Mouse (Mus musculus): Measurements from ENCODE around the gene Jmjd4. TPM values are rescaled to one million over a fixed set of nuclear protein-coding genes. Genes with fewer than 3 reads are reported as not detected.

Jmjd4 gene
- polyA plus RNA-seq, 1 experiment from 2014 or later = 13.0 TPM

DNA sequence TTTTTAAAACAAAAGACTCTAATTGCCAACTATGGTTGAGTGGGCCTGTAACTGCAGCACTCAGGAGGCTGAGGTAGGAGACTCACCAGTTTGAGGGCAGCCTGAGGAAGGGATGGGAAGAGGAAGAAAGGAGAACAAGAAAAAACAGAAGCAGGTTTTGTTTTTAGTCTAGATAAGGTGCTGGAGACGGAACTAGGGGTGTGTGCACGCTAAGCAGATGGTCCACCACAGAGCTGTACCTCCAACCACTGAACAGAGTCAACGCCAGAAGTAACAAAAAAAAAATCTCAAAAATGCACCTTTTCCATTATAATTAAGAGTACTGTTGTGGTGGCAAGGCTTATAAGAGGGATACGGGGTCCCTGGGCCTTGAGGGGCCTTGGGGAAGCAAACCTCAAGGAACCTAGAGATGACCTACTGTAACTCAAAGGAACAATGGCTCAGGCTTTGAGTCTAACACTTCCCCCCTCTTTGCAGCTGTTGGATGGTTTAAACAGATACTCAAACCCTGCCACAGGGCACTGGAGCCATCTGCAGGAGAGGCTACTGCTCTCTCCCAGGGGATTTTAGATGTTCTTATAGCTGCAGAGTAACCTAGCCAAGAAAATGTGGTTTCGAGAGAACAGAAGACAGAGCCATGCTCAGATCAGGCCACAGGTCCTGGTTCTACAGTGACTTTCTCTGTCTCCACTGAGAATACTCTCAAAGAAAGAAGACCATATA, 52.3 kb downstream of the Jmjd4 start:
- 85% methylated on average over 5 of the region's 5 CpGs for WGBS
- H3K4me3 ChIP-seq (ENCODE audit: low read length) = no peak overlapping the region

DNA sequence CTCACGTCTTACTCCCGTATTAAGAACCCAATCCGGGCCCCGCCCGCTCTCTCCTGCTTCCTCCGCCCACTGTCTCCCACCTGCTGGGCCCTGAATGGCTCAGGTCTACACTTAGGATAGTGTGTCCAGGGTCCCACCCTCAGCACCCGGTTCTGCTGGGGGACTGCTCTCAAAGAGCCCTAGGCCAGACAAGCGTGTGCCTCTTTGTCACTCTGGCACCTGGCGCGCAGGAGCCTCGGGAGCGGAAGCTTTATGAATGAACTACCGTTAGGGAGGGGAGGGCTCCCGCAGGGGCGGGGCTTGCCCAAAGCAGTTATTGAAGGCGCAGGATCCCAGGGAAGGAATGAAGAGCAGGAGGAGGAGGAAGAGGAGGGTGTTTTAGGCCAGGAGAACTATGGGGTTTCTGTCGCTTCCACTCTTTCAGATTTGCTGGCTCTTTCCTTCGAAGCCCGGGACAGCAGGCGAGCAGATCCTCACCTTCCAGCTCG, 55.5 kb downstream of the Jmjd4 start:
- H3K27ac ChIP-seq (ENCODE audit: low read length) = peak overlapping the region; percentile 95
- H3K9me3 ChIP-seq (ENCODE audit: low read length) = no peaks in the 10 kb centered on the region
- peak; percentile 53 for ATAC-seq (ENCODE audit: low FRiP score, low TSS enrichment)
- peak overlapping the region; percentile 99 for H3K9ac ChIP-seq (replicated peaks; ENCODE audit: low read length)
- H3K27me3 ChIP-seq (ENCODE audit: insufficient read depth, low read length) = no peaks in the 10 kb centered on the region
- peak overlapping the region; percentile 95 for H3K4me2 ChIP-seq (replicated peaks; ENCODE audit: low read depth, low read length)
- WGBS = under 1% methylated on average over 21 of the region's 21 CpGs
- H3K4me1 ChIP-seq (ENCODE audit: insufficient read depth, low read length) = peaks cover 19% of the 10 kb centered on the region
- H3K4me3 ChIP-seq (ENCODE audit: low read length) = peak overlapping the region; percentile 68
- peaks cover 37% of the 10 kb centered on the region for H3K36me3 ChIP-seq (ENCODE audit: insufficient read depth, low read length)

More for the DNA sequence above, 52.3 kb downstream of the Jmjd4 start:
- no peak for ATAC-seq (ENCODE audit: low FRiP score, low TSS enrichment)
- Histone ChIP-seq H3K36me3 (ENCODE audit: insufficient read depth, low read length) (peaks cover 68% of the 10 kb centered on the region), H3K9ac (replicated peaks; ENCODE audit: low read length) (no peak overlapping the region), H3K4me2 (replicated peaks; ENCODE audit: low read depth, low read length) (no peak overlapping the region), H3K9me3 (ENCODE audit: low read length) (no peaks in the 10 kb centered on the region; the same call in 1 of the 2 replicates), H3K27ac (ENCODE audit: low read length) (no peak overlapping the region), H3K4me1 (ENCODE audit: insufficient read depth, low read length) (peaks cover 12% of the 10 kb centered on the region), H3K27me3 (ENCODE audit: insufficient read depth, low read length) (no peaks in the 10 kb centered on the region)

DNA sequence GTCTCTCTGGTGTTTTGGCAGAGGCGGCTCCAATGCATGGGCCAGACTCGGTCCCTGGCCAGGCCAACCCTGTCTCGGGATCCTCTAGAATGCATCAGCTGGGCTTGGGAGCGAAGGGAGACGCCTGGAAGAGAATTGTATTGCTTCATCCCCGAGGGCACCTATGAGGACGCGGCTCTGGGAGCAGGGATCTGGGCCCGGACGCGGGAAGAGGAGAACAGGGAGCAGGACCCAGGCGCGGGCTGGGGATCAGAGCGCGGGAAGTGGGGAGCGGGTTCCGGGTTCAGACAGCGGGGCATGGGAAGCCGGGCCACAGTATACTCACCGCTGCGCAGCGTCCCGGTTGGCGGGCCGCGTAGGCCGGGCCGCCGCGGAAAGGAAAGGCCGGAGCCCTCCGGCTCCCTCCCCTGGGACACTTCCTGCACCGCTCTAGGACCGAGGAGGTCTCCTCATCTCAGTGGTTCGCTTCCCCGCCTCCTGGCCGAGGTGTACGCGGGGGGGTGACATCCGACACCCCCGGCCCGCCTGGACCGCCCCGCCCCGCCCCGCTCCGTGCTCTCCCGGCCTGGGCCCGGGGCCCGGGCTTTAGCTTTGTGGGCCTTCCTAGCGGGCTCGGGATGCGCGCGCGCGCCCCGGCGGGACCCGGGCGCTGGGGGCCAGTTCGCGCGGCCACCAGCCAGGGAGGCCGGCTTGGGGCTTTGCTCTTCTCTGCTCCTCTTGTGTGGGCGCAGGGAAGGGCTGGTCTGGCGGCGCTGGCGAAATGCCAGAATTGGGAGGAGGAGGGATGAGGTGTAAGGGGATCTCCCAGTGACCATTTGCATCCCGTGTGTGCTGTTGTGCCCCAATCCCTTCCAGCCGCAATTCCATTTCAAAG, 56.2 kb downstream of the Jmjd4 start:
- WGBS = 1% methylated on average over 64 of the region's 71 CpGs
- H3K4me1 ChIP-seq (ENCODE audit: insufficient read depth, low read length) = peaks cover 19% of the 10 kb centered on the region
- H3K9ac ChIP-seq (replicated peaks; ENCODE audit: low read length) = peak overlapping the region; percentile 99
- no peaks in the 10 kb centered on the region for H3K9me3 ChIP-seq (ENCODE audit: low read length)
- no peaks in the 10 kb centered on the region for H3K27me3 ChIP-seq (ENCODE audit: insufficient read depth, low read length)
- ATAC-seq (ENCODE audit: low FRiP score, low TSS enrichment) = peak; percentile 96
- peak overlapping the region; percentile 95 for H3K4me2 ChIP-seq (replicated peaks; ENCODE audit: low read depth, low read length)
- peaks cover 34% of the 10 kb centered on the region for H3K36me3 ChIP-seq (ENCODE audit: insufficient read depth, low read length)
- H3K27ac ChIP-seq (ENCODE audit: low read length) = peak overlapping the region; percentile 95
- peak overlapping the region; percentile 68 for H3K4me3 ChIP-seq (ENCODE audit: low read length)

DNA sequence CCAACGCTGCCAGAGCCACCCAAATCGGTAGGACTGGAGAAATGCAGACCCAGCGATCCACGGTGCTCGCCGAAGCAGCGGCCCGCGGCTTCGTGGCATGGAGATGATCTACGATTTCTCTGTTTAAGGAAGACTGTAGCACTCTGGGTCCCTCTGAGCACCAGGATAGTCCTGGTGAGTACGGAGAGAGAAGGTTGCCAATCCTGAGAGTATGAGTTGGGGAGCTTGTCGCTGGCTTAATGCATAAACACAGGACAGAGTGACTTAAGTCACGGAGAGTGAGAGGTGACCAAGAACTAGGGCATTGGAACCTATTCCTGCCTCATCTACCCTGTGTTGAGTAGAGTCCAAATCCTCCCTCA, 56.8 kb downstream of the Jmjd4 start:
- Histone ChIP-seq H3K9ac (replicated peaks; ENCODE audit: low read length) (peak overlapping the region; percentile 99), H3K27me3 (ENCODE audit: insufficient read depth, low read length) (no peaks in the 10 kb centered on the region), H3K4me2 (replicated peaks; ENCODE audit: low read depth, low read length) (peak overlapping the region; percentile 95), H3K4me3 (ENCODE audit: low read length) (peak overlapping the region; percentile 68), H3K9me3 (ENCODE audit: low read length) (no peaks in the 10 kb centered on the region), H3K4me1 (ENCODE audit: insufficient read depth, low read length) (peaks cover 19% of the 10 kb centered on the region), H3K36me3 (ENCODE audit: insufficient read depth, low read length) (peaks cover 28% of the 10 kb centered on the region), H3K27ac (ENCODE audit: low read length) (peak overlapping the region; percentile 95)
- WGBS = under 1% methylated on average over 14 of the region's 14 CpGs
- ATAC-seq (ENCODE audit: low FRiP score, low TSS enrichment) = peak; percentile 16

Other genes with a start within 250 kb of the Jmjd4 start
- gene Mrpl55, start 247.6 kb upstream of the Jmjd4 start, polyA plus RNA-seq (2015; fragmentation: Nextera tagmentation; extraction: Ambion mirVana) = 103 and 104 TPM in 2 replicates
- 33.6 and 34.7 TPM in 2 replicates for gene 2310033P09Rik, start 241.7 kb upstream of the Jmjd4 start, polyA plus RNA-seq (2015; fragmentation: Nextera tagmentation; extraction: Ambion mirVana)
- gene Arf1, start 221.8 kb upstream of the Jmjd4 start, polyA plus RNA-seq (2015; fragmentation: Nextera tagmentation; extraction: Ambion mirVana) = 760 and 797 TPM in 2 replicates
- gene Wnt3a, start 159.3 kb upstream of the Jmjd4 start, polyA plus RNA-seq (2015; fragmentation: Nextera tagmentation; extraction: Ambion mirVana) = not detected in 2 replicates
- gene Wnt9a, start 143.1 kb upstream of the Jmjd4 start, polyA plus RNA-seq (2015; fragmentation: Nextera tagmentation; extraction: Ambion mirVana) = 1.6 and 1.8 TPM in 2 replicates
- gene Prss38, start 74.4 kb upstream of the Jmjd4 start, polyA plus RNA-seq (2015; fragmentation: Nextera tagmentation; extraction: Ambion mirVana) = not detected in 2 replicates
- gene Snap47, start 1.1 kb downstream of the Jmjd4 start, polyA plus RNA-seq (2015; fragmentation: Nextera tagmentation; extraction: Ambion mirVana) = 119 and 124 TPM in 2 replicates
- gene Zfp867, start 22.4 kb downstream of the Jmjd4 start, polyA plus RNA-seq (2015; fragmentation: Nextera tagmentation; extraction: Ambion mirVana) = 9.3 and 9.6 TPM in 2 replicates
- gene Zkscan17, start 76.7 kb downstream of the Jmjd4 start, polyA plus RNA-seq (2015; fragmentation: Nextera tagmentation; extraction: Ambion mirVana) = 29.1 and 31.4 TPM in 2 replicates
- gene Nlrp3, start 91.5 kb downstream of the Jmjd4 start, polyA plus RNA-seq (2015; fragmentation: Nextera tagmentation; extraction: Ambion mirVana) = 0.04 and 0.07 TPM in 2 replicates
- not detected in 2 replicates for gene Olfr222, start 126.2 kb downstream of the Jmjd4 start, polyA plus RNA-seq (2015; fragmentation: Nextera tagmentation; extraction: Ambion mirVana)
- not detected in 2 replicates for gene Olfr223, start 143.2 kb downstream of the Jmjd4 start, polyA plus RNA-seq (2015; fragmentation: Nextera tagmentation; extraction: Ambion mirVana)
- 42.7 and 43.8 TPM in 2 replicates for gene Mprip, start 211.3 kb downstream of the Jmjd4 start, polyA plus RNA-seq (2015; fragmentation: Nextera tagmentation; extraction: Ambion mirVana)